Mouse (Mus musculus) kidney, postnatal 36 days (tissue): Measurements from ENCODE around the gene Map4.

Experiments
- DNase-seq, 2 experiments: peaks; one replicate each; pipeline ENCODE4 v3.0.0; 2021 to 2022; ENCODE audit warnings: mixed read lengths in 2 of 2

Gene Map4

DNA sequence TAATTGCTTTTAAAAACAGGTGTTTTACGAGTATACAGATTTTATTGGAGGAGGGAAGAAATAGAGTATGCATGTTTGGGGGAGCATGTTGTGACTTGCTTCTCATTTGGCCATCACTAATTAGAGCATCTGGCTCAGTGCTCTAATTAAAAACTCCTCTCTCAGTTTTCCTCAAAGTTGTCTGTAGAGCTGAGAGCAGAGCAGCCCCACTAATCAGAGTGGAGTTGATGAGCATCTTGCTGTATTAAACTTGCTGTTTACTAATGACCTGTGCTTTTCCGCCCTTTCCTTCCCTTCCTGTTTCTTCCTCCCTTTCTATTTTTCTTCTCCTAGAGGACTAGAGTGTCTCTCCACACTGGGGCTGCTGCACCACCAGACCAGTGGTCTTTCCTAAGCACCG, 71.2 kb downstream of the Map4 start:
- DNase-seq: no peak

DNA sequence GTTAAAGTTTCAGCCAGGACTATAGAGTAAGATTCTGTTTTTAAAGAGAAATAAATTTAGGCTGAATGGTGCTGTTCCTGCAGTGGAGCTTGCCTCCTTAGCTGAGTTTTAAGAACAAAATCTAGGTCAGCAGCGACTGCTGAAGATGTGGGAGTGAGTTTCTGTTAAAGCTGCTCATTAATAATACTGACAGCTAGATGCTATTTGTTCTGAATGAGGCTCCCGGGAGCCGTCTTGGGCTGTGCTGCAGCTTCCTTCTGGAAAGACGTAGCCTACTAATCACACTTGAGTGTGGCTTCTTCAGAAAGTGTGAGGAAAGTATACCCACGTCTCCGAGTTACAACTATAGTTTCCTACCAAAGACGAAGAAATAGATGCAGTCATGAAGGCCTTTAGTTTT, 88.0 kb downstream of the Map4 start:
- peak; percentile 14 to 27 for DNase-seq

DNA sequence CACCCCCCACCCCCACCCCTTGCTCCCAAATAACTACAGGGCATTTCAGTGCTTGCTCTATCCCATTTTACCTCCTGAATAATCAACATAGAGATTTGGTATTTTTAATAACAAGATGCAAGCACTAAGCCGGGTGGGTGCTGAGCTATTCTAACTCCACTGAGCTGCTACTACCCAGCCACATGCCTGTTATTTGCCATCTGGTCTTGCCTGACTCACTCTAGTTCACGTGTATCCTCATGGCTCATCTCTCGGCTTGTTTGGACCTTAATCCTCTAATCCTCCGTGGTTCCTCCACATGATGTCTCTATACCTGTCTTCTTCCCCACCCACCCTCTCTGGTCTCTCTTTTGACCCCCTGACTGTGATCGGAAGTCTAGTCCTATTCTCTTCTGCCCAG, 89.1 kb downstream of the Map4 start:
- DNase-seq: no peak

DNA sequence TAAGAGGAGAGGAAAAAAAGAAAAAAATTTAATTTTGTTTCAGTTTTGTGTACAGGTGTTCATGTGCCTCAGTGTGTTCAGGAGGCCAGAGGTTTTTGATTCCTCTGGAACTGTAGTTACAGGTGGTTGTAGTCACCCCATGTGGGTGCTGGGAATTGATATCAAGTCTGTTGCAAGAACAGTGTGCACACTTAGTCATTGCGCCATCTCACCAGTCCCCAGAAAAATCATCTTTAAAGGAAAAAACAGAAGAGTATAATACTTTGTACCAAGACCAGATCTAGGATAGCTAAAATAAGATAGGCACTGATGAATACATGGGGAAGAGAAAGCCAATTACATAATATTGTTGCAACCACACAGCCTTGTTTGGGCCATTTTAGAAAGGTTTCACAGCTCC, 90.2 kb downstream of the Map4 start:
- no peak for DNase-seq

DNA sequence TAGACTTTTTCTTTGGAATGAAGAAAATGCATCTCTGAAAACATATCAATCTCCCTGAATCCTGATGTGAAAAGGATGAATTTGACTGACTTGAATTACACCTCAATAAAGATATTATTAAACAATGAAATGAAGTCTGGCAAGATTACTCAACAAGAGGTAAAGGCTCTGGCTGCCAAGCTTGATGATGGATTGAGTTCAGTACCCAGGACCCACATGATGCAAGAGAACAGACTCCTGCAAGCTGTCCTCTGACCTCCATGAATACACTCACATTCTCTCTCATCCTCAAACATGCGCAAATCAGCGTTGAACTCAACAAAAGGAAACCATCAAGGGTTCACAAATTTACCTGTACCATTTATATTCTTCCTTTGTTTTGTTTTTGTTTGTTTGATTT, 90.9 kb downstream of the Map4 start:
- DNase-seq: no peak

DNA sequence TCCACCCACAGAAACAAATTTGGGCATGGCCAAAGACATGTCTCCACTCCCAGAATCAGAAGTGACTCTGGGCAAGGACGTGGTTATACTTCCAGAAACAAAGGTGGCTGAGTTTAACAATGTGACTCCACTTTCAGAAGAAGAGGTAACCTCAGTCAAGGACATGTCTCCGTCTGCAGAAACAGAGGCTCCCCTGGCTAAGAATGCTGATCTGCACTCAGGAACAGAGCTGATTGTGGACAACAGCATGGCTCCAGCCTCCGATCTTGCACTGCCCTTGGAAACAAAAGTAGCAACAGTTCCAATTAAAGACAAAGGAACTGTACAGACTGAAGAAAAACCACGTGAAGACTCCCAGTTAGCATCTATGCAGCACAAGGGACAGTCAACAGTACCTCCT, 103.8 kb downstream of the Map4 start:
- no peak for DNase-seq

DNA sequence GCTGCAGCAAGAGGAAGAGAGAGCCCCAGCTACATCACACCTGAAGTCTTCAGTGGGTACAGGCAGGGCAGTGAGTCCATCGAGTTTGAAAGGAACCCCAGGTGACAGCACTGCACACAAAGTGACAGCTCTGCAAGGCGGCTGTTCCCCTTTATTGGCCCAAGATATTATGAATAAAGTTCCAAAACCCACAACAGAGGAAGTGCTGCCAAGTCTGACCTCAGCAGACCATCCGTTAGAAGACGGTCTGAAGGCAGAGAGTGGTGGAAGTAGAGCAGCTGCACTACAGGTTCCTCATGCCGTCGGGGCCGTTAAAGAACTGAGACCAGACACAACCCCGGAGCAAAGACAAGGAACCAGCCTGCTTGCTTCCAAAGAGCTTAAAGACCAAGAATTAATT, 106.6 kb downstream of the Map4 start:
- no peak for DNase-seq

DNA sequence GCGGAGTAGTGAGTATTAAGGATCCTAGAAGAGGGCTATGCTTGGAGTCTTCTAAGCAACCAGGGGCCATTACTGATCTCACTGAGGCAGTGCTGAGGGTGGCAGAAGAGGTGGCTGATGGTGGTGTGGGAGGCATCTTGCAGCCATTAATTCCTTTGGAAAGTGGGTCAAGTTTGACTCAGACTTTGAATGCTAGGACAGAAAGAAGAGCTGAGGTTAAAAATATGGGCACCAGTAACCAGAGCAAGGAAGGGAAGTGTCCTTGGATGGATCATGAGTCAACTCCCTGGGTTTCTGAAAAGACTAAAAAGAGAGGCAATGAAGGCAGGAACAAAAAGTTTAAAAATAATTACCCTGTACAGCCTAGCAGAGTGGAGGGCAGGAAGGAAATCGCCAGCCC, 107.2 kb downstream of the Map4 start:
- no peak for DNase-seq

DNA sequence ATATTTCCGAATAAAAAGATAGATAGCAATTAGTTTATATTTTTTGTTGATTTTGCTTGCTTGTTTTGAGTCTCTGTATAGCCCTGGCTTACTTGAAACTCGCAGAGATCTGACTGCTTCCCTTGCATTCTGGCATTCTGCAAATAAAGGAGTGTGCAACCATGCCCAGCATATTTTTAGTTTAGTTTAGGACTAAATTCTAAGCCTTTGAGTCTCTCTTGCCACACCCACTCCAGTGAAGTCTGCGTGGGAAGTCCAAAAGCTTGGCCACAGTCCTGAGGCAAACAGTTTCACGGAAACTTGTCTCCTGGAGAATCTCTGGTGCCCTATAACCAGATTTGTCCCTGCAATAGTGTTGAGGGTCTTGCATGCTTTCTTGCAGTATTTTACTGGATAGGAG, 113.1 kb downstream of the Map4 start:
- DNase-seq: no peak

DNA sequence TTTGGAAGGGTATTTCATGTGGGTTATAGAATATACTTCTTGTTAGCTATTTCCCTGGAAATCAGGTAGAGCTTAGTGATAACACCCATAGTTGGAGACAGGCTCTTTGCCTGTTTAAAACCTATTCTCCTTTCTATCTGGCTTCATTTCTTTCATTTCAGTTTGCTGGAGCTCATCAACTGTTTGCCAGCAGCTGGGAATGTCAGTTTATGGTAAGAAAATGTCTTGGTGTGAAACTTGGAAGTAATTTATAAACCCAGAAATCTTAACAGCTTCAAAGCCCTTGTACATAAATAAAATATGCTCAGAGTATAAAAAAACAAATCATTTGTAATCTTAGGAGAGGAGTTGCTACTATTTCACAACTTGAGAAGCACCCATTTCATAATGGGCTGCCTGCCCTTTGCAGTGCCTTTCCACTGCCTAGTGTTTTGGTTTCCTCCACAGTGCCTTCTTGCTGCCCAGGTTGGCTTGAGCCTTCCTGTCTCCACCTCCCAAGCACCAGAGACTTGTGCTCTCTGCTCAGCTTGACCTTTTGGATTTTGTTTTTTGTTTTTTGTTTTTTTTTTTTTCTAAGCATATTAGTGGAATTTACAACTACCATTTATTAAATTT, 114.6 kb downstream of the Map4 start:
- DNase-seq: no peak

DNA sequence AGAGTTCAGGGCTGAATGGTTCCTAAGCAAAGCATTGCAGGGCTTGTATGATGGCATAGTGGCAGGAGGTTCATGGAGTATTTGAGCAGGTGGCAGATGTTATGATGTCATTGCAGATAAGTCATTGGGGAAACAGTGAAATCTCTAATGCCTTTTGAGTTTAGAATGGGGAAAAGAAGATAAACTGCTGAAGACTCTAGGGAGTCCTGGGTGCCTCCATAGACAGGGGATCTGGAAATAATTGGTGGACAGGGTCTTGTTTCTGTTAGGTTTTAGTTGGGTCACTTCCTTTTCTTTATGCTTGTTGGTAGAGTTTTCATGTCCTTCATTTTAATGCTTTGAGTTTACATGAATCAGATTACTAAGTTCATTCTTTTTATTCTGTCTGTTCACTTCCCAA, 116.0 kb downstream of the Map4 start:
- no peak for DNase-seq

DNA sequence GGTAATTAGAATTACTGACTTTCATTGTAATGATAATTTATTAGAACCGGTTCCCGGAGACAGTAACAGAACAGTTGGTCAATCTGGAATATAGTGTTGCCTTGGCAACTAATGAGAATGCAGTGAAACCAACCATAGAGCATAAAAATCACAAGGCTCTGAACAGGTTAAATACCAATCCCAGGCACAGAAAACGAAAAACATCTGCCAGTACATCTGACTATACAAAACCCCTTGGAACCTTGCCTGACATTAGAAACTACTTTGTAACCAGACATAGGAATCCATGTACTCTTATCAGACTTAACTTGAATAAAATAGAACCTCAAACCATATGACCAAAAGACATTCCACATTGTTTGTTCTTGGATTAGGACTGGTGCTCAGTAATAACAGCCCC, 116.6 kb downstream of the Map4 start:
- no peak for DNase-seq

DNA sequence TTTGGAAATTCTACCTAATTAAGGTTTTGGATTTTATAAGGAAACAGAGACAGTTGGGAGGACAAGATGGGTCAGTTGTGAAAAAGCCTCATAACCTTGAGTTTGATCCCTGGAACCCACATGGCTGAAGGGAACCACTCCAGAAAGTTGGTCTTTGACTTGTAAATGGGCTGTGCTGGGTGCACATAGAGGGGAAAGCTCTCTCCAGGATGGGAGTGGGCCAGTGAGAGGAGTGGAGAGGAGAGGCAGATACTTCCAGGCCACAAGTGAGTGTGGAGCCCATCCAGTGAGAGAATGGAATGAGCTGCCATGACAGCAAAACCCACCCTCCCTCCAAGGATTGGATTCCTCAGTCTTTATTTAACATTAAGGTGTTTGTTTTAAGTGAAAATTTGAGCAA, 119.9 kb downstream of the Map4 start:
- DNase-seq: no peak

DNA sequence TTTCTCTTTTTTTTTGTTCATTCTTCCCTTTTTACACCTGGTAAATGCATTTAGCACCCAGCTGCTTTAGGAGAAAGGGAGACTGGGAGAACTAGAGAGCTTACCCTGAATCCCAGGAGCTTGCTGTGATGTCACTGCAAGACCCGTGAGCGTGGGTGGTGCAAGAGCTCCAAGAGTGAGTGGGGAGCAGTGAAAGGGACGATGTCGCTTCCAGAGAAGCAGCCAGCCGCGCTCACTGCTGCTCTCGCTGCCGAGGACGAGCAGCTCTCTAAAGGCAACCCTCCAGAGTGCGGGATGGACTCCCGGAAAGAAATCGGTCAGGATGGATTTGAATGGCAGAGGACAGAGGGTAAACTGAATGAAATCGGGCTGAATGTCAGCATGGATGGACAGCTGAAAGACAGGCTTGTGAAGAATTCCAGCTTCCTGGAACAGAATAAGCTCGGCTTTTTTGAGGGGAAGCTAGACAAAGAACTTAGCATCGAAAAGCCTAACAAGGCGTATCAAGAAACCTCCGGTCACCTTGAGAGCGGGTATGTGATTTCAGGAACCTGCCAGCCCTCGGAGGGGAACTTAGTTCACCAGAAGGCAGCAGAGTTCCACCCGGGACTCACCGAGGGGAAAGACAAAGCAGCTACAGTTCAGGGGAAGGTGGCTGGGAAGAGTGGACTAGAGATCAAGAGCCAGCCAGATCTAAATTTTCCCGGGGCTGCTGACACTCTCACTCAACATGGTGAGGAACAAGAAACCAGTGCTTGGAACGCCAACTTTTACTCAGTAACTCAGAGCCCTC, 120.8 kb downstream of the Map4 start:
- no peak for DNase-seq

DNA sequence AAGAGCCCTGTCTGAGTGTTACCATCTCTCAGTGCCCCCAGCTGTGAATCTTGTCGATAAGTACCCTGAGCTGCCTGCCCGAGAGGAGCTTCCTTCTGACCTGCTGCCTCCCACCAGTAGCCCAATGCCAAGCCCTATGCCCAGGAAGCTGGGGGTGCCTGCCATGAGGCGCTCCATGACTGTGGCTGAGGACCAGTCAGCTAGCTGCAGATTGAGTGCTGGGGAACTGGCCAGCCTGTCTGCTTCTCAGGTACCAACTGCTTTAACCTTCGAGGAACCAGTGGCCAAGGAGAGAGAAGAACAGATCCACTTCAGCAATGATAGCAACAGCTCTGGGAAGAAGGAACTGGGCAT, 121.7 kb downstream of the Map4 start:
- DNase-seq: no peak

DNA sequence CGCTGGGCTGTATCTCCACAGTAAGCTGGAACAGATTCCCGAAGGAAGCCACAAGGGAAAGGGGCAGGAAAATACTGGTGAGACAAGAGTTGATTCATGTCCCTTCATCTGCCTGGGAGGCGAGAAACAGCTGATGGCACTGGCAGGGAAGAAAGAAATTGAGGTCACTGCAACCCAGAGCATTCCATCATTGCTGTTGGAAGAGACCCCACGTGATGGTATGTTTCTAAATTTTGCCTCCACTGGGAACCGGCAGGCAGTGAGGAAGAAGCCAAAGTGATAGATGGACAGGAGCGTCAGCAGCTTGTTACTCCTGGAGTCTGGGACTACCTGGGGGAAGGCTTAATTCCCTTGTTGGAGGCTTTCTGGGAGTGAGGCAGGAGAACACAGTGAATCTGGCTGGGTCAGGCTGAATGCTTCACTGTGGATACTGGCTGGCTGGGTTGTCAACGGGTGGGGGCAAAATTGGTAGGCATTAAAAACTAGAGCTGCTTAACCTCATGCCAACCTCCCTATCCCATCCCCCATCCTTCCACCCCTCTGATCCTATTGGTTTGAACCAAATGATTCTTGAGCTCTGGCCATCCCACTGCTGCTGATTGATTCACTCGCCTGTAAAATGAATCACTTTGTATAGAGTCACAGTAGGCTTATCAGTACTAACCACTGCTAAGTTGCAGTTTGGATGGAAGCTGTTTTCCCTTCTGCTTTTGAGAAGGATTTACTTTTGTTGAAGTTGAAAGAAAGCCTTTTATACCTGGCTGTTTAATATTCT, 122.2 kb downstream of the Map4 start:
- no peak for DNase-seq

DNA sequence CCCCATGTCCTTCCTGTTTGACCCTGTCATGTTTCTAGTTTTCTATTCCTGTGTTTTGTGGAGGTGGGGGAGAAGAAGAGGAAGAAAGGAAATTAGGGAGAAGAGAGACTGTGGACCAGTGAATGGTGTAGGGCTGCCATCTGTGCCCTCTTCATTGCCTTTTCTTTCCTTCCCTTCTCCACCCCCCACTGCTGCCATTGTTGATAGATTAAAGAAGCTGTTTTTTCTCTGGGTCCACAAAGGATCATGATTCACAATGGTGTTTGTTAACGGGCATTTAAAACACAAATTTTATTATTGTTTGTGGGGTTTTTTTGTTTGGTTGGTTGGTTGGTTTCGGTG, 122.8 kb downstream of the Map4 start:
- DNase-seq: no peak

DNA sequence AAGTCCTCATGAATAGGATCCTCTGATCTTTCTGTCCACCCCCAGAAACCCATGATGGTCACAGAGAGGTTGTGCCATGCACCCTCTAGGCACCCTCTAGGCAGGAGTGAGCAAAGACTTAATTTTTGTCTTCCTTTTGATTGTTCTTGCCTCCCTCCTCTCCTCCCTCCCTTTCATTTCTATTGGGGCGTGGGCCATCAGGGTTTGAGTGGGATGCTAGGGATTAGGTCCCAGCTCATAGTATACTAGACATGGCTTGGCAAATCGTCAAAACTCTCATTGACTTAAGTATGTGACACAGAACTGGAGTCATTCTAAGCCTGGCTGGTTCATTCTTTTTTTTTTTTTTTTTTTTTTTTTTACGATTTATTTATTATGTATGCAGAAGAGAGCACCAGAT, 123.5 kb downstream of the Map4 start:
- no peak for DNase-seq

DNA sequence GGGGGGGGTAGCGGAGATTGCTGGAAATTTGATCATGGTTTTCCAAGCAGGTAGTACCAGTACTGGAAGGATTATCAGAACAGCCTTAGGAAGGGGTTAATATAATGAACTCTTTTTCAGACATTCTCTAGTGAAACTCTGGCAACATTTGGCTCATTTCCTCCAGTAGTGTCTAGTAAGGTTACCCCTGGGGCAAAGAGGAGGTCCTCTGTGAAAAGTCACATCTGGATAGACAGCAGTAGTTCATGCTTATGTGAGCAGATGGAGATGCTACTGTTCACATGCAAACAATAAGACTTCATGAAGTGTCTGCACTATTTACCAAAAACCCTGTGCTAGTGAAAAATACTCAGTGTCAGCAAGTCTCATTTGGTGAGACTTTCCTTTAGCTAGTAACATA, 125.9 kb downstream of the Map4 start:
- DNase-seq: peak in 1 of 2 experiments; percentile 17

DNA sequence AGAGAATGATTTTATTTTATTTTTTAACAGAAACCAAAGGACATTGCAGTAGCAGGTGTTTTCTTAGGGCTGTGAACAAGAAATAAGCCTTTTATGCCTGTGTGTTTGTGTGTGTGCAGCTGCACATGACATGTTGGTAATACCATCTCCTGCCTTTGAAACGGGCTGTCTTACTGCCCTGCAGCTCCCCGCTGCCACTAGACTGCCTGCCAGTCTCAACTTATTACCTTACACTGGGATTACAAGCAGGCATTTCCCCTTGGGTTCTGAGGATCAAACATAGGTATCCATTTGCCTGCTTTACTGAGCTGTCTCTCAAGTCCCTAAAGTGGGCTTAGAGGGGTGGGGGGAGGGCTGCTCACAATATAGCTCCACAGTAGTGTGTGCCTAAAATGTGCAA, 129.5 kb downstream of the Map4 start:
- DNase-seq: no peak

DNA sequence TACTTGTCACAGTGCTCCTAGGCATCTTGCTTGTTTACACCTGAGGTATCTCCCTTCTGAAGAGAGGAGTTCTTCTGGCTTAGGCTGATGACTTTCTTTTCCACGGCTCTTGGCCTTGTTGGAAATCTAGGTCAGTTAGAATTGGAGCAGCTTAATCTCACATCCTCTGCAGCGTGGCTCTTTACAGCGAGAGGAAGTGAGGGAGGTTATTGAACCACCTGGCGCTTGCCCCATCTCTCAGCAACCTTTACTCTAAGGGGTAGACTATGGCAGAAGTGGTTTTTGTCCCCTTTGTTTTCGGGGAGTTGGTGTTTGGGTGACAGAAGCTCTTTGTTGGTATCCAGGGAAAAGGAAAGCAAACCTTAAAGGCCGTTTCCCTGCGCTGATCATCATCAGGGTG, 131.1 kb downstream of the Map4 start:
- DNase-seq: no peak

DNA sequence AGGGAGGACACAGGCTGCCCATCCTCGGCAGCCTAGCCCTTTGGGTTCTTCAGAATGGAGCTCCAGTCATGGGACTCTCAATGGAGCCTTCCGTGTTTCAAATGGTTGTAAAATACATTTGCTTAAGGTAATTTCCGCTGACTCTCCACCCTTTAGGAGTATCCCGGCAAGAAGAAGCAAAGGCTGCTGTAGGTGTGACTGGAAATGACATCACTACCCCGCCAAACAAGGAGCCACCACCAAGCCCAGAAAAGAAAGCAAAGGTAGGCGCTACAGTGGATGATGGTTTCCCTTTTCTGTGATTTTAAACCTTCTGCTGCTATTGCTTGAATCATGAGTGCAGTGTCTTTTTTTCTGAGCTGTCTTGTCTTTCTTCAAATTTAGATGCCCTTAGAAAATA, 131.6 kb downstream of the Map4 start:
- DNase-seq: no peak

DNA sequence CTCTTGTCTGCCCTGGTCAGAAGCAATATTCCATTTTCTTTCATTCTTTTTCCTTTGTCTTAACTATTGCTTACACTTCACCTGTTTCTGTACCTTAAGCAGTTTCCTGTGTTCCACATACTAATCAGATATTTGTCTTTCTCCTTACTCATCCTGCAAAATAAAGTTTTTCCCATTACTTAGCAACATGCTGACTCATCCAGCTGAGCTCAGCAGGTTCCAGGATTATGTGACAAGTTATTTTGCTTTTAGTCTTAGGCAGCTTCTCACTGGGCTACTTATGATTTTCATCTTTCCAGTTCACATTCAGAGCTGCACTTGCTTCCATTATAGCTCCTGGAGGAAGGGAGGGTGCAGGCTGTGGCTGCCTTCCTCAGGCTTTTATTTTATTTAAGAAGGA, 133.4 kb downstream of the Map4 start:
- DNase-seq: no peak

DNA sequence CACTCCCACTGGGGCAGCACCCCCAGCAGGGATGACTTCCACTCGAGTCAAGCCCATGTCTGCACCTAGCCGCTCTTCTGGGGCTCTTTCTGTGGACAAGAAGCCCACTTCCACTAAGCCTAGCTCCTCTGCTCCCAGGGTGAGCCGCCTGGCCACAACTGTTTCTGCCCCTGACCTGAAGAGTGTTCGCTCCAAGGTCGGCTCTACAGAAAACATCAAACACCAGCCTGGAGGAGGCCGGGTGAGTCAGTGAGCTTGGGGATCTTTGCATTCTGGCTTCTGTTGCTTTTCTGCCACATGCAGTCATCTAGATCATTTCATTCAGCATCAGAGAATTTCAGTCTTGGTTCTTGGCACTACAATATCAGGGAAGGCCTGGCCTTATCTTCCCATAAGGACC, 137.5 kb downstream of the Map4 start:
- no peak for DNase-seq
